Mouse (Mus musculus): ENCODE measurements around the gene Xylt1.
A peak's percentile ranks its signal among the peaks of the same experiment; 100 is the strongest.

The Xylt1 gene

GRCm38 (mm10) chr7:117380418-117381187, at the start of gene Xylt1:
TSS of gene Xylt1 (plus strand) at chr7:117380979.
- peak; percentile 83 to 84 for DNase-seq

GRCm38 (mm10) chr7:117333936-117334335, 46.8 kb upstream of the Xylt1 start:
- no peak for DNase-seq

GRCm38 (mm10) chr7:117356316-117356715, 24.5 kb upstream of the Xylt1 start:
- DNase-seq: no peak

GRCm38 (mm10) chr7:117357425-117358194, 23.2 kb upstream of the Xylt1 start:
- DNase-seq: no peak

- DNase-seq: no peak
Observed at GRCm38 (mm10) chr7:117361281-117361680, 19.5 kb upstream of the Xylt1 start.

GRCm38 (mm10) chr7:117362493-117362892, 18.3 kb upstream of the Xylt1 start:
- no peak for DNase-seq

- DNase-seq: no peak
Observed at GRCm38 (mm10) chr7:117368647-117369289, 12.0 kb upstream of the Xylt1 start.

GRCm38 (mm10) chr7:117369290-117369941, 11.4 kb upstream of the Xylt1 start:
- DNase-seq: no peak

- DNase-seq: peak; percentile 29 to 46
Observed at GRCm38 (mm10) chr7:117375886-117376309, 4.9 kb upstream of the Xylt1 start.

GRCm38 (mm10) chr7:117377138-117377537, 3.6 kb upstream of the Xylt1 start:
- DNase-seq: no peak

- DNase-seq: no peak
Observed at GRCm38 (mm10) chr7:117380036-117380417, 752 bp upstream of the Xylt1 start.

GRCm38 (mm10) chr7:117381188-117381981, 606 bp downstream of the Xylt1 start:
- DNase-seq: peak; percentile 20

GRCm38 (mm10) chr7:117382006-117382405, 1.2 kb downstream of the Xylt1 start:
- no peak for DNase-seq

GRCm38 (mm10) chr7:117383147-117383940, 2.6 kb downstream of the Xylt1 start:
- DNase-seq: no peak

GRCm38 (mm10) chr7:117386376-117386775, 5.6 kb downstream of the Xylt1 start:
- no peak for DNase-seq

- DNase-seq: no peak
Observed at GRCm38 (mm10) chr7:117388284-117388988, 7.7 kb downstream of the Xylt1 start.

- DNase-seq: no peak
Observed at GRCm38 (mm10) chr7:117389048-117389447, 8.3 kb downstream of the Xylt1 start.

GRCm38 (mm10) chr7:117392863-117393569, 12.2 kb downstream of the Xylt1 start:
- no peak for DNase-seq

- DNase-seq: peak; percentile 16 to 20
Observed at GRCm38 (mm10) chr7:117393976-117394375, 13.2 kb downstream of the Xylt1 start.

GRCm38 (mm10) chr7:117394380-117394779, 13.6 kb downstream of the Xylt1 start:
- DNase-seq: no peak
